Mouse (Mus musculus) retina, postnatal 1 day (tissue): Measurements from ENCODE around the gene Slc44a4.

Experiments used
- DNase-seq: peaks from one replicate; pipeline ENCODE4 v3.0.0-alpha.2; 2012

Slc44a4 gene

DNA sequence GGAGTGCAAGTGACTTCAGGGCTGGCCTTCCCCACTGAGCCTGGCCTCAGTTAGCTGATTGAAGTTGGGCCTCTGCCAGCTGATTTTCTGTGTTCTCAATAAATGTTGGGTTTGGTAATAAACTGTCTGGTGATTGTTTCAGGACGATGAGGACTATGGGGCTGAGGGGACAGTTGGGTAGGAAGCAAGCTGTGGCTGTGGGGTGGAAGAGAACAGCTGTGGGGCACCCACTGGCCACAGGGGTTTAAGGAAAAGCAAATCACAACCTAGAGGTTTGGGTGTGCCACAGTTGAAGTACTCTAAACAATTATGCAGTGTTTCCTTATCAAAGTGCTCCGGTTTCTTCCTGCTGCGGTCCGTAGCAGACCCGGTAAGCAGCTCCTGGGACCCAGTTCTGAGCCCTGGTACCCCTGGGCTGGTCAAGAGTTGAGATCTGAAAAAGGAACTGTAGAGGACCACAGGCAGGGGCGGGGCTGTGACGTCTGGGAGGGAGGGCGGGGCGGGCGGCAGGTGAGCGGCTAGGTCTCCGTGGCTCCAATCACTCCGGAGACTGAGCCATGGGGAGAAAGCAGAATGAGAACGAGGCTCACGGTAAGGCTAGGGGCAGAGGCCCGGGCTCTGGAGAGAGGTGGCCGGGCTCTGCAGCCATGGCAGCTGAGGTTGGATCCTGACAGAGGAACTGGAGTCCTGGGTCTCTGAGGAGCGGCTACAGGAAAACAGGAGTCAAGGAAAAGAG, at the start of gene Slc44a4:
Slc44a4 (plus strand) TSS at position 537 of the 736 bp plus-strand sequence.
- DNase-seq = no peak

DNA sequence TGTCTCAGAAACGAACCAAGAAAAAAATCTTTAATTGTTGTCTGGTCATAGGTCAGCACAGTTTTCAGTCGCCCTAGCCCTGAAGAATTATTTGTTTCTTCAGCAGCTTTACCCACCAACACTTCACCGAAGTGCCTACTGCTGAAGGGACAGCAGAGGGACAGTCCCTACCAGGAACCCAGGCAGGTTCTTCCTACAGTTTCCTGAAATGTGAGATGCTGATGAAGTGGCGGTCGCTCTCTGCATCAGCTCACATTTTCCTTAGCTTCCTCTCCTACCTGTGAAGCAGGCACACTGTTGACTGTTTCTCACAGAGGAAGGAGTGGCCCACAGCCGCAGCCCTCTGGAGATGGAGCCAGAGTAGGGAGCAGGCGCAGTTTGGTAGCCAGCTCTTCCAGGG, 48.3 kb upstream of the Slc44a4 start:
- no peak for DNase-seq

- no peak for DNase-seq
These were observed 39.9 kb upstream of the Slc44a4 start for GRCm38 (mm10) chr17:34874321-34874720.

- DNase-seq = no peak
These were observed 34.9 kb upstream of the Slc44a4 start, which contains the start of gene Zbtb12 for GRCm38 (mm10) chr17:34879336-34879879. TSS of gene Zbtb12 (plus strand) at chr17:34879483.

- no peak for DNase-seq
These were observed 33.1 kb upstream of the Slc44a4 start for GRCm38 (mm10) chr17:34881166-34881565.

DNA sequence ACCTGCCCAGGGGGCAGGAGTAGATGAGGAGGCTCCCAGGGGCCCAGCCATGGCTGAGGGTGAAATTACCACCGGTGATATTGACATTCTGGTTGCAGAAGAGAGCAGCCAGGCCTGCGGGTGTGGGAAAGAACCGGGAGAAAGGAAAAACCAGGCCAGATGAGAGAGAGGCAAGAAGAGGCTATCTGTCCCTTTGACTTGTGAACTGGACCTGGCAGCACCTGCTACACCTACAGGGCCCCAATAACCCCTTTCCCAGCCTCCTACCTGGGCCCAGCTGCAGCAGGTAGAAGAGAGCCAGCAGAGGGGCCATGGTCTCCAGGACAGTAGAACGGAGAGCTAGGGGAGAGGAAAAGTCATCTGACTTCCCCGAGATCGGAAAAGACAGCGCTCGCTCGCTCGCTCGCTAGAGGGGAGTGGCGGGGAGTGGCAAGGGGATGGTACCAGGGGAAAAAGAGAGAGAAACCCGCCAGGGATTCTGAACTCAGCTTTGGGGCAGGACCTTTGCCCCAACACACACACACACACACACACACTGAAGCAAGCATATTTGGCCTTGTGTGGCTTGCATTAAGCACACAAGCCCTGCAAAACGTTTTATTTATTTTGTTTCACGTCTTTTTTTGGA, 32.5 kb upstream of the Slc44a4 start, which contains the start of gene Gm20547:
Gm20547 (minus strand) TSS at position 360 of the 628 bp plus-strand sequence.
- DNase-seq = no peak

- DNase-seq = no peak
These were observed 30.9 kb upstream of the Slc44a4 start for GRCm38 (mm10) chr17:34883332-34883731.

DNA sequence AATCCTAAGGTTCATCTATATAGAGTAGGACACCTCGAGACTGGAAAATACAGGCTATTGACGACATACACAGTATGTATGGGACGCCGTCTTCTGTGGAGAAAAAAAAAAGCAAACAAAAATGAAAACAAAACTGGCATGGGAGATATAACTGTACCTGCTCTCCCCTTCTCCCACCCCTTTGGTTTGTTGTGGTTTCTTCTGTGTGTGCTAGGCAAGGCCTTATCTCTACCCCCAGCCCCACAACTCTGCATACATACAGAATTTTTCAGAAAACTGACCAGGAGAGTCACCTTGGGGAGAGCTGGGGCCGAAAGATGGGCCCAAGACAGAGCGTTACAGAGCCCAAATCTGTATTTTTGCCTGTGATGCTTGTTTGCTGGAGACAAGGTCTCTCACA, 29.6 kb upstream of the Slc44a4 start:
- no peak for DNase-seq

- DNase-seq = no peak
These were observed 28.7 kb upstream of the Slc44a4 start for GRCm38 (mm10) chr17:34885615-34886014.

DNA sequence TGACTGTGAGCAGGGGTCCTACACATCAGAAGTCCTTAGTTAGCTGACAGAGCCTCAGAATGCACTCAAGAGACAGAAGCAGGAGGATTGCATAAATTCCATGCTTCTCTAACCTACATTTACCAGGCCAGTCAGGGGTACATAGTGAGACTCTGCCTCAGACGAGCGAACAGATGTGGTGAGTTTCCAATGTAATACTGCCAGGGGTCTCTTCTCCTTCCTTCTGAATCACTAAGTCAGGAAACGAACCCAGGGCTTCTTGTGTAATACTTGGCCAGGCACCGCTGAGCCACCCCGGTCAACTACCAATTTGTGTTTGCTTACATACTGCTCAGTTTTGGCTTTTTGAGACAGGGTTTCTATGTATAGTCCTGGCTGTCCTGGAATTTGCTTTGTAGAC, 26.3 kb upstream of the Slc44a4 start:
- DNase-seq = no peak

- DNase-seq = no peak
These were observed 24.1 kb upstream of the Slc44a4 start for GRCm38 (mm10) chr17:34890074-34890743.

DNA sequence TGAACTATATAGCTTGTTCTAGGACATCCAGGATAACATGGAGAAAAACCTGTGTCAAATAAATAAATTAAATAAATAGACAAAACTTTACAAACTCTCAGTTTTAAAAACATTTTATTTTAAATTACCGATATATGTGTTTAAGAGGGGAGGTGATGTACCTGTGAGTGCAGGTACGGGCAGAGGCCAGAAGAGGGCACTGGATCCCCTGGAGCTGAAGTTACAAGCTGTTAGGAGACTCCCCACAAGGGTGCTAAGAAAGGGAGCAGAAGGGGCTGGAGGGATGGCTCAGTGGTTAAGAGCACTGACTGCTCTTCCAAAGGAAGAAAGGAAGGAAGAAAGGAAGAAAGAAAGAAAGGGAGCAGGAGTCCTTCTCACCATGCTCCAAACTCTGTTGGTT, 22.9 kb upstream of the Slc44a4 start:
- no peak for DNase-seq

GRCm38 (mm10) chr17:34893072-34893824, 21.0 kb upstream of the Slc44a4 start:
- DNase-seq = no peak

DNA sequence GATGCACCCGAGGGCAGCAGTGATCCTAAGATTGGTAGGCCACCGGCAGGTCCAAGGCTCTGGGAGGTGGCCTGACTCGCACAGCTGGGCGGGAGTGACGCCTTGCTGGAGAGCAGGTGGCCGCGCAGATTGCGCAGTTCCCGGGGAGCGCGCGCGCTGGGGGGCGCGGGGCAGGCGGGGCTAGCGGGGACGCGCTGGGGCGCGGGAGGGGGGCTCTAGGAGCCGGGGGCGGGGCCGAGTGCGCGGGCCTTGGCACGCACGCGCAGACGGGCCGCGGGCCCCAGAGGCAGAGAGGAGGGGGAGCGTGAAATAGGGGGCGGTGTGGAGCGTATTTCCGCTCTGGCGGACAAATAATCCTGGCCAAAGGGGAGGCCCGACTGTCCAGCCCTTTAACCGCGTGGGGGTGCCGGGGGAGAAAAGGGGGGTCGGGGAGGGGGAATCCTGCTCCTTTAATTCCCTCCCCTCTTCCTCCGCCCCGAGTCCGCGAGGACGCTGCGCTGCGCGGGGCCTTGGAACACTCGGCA, 20.1 kb upstream of the Slc44a4 start:
- peak; percentile 99 for DNase-seq

- no peak for DNase-seq
These were observed 19.3 kb upstream of the Slc44a4 start for GRCm38 (mm10) chr17:34894801-34895530.

GRCm38 (mm10) chr17:34895724-34896123, 18.5 kb upstream of the Slc44a4 start:
- DNase-seq = no peak

GRCm38 (mm10) chr17:34896366-34896765, 17.9 kb upstream of the Slc44a4 start:
- peak; percentile 10 for DNase-seq

DNA sequence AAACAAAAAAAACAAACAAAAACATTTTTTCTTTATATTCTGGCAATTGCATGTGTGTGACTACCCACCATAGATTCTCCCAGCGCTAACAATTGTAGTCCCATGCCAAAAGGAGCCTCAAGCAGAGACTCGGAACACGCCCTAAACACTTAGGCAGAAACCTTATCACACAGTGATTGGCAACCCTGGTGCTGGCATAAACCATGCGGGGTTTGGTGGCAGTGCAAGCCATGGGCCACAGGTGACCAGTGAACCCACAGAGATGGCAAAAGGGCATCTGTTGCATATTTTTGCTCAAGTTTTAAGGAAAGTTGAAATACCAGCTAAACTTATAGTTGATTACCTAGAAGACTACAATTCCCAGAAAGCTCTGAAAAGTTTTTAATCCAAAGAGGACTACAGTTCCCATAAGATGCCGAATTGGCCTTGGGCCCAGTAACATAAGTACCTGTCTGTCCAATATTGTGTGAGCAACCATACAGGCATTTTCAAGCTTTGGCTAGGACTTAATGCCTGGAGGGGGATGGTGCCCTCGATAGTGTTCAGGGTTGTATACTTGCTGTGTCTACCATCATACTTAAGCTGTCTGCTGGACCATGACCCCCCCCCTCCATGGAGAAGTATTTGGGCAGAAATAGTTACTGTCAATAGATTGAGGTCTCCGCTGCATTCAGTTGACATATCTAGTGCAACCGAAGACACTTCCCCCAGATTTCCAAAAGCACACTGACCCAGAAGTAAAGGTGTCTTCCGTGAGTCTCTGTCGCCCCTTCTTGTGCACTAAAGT, 16.7 kb upstream of the Slc44a4 start:
- peak; percentile 46 for DNase-seq

DNA sequence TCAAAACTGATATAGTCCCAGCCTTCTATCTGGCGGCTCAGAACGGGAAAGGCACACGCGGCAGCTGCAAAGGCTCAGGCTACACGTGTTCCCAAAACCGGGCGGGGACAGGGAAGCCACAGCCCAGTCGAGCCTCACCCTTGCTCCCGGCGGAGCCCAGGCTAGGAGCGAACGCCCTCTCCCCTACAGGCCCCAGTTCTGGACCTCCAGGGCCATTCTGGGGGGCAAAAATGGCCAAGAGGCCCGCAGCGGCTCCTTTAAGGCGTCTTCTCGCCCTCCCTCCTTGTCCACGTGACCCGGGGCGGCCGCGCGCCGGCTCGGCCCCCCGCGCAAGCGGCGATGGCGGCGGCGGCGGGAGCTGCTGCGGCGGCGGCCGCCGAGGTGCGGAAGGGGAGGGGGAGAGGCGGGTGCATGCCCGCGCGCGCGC, 16.1 kb upstream of the Slc44a4 start, which contains the start of the genes C2 and Ehmt2:
C2 (minus strand) TSS at position 106 of the 427 bp plus-strand sequence.
Ehmt2 (plus strand) TSS at position 310 of the 427 bp plus-strand sequence.
- peak; percentile 87 for DNase-seq

GRCm38 (mm10) chr17:34898706-34899052, 15.6 kb upstream of the Slc44a4 start:
- peak; percentile 69 for DNase-seq
